Mouse (Mus musculus): Measurements from ENCODE around the gene Pitpnm2.

Pitpnm2 gene

GRCm38 (mm10) chr5:124180500-124181167 lies 68.9 kb downstream of the Pitpnm2 start:
- DNase-seq (ENCODE audit: low spot score): no peak

DNA sequence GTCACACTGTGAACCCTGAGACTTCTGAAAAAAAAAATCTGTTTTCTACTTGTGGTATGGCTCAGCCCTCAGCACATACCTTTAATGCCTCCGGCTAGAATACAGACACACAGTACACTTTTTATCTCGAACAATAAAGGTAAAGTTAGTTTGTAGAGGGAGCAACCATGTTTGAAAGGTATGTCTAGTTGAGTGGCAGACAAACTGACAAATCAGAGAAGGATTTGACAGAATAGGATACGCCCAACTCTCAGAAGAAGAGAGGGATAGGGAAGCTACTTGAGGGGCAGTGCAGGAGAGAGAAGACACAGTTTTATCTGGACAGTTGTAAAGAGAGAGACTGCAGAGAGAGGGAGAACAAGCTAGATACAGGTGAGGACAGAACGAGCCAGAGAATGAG lies 70.1 kb downstream of the Pitpnm2 start:
- DNase-seq (ENCODE audit: low spot score): no peak

DNA sequence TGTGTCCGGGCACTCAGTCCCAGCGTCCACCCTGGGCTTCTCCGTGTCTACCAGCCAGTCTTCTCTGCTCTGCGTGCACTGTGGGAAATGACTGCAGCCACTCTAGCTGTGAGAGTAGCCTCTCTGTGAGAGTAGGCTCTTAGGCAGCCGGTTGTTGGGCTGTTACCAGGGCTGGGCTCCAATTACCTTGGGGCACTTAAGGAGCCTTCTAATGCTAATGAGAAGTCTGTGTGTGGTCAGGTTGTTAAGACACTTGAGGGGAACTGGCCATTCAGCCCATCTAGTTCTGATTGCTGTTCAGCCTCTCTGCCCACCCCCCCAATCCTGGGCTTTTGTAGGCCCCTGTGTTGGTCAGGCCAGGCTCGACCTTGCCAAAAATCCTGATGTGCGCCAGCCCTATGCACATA lies 72.8 kb downstream of the Pitpnm2 start:
- no peak for DNase-seq (ENCODE audit: low spot score)

- no peak for DNase-seq (ENCODE audit: low spot score)
Observed at GRCm38 (mm10) chr5:124175138-124175537, 74.4 kb downstream of the Pitpnm2 start.

GRCm38 (mm10) chr5:124173012-124173985 lies 76.3 kb downstream of the Pitpnm2 start:
- no peak for DNase-seq (ENCODE audit: low spot score)

DNA sequence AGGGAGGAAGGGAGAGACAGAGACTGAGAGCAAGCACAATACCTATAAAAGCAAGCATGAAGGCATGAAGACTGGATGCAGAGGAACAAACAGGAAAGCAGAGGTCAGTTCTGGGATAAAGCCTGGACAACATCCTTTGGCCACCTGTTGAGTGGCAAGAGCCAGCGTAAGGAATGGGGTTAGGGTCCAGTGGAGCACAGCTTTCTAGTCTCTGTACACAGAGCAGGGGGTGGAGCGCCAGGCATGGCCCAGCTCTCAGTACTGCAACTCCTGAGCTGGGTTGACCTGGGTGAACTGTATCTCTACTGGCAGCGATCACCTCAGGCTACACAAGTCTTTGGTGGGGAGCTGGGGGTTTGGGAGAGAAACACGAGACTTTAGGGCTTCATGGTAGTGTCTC lies 77.3 kb downstream of the Pitpnm2 start:
- DNase-seq (ENCODE audit: low spot score): no peak

DNA sequence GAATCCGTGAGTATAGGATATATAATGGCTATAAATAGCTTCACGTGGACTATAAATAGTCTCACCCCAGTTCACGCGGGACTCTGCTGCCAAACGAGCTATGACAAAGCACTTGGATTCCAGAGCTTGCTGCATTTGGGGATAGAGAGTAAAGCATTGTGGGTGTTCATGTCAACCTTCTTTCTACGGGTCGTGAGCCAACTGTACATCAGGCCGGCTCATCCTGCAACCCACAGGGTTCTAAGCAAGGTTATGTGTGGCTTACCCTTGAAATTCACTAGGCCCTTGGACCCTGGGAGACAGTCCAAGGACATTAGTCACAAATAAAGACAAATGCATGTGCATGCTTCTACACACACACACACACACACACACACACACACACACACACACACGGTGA lies 77.8 kb downstream of the Pitpnm2 start:
- no peak for DNase-seq (ENCODE audit: low spot score)

GRCm38 (mm10) chr5:124169224-124169621 lies 80.3 kb downstream of the Pitpnm2 start:
- no peak for DNase-seq (ENCODE audit: low spot score)

- DNase-seq (ENCODE audit: low spot score): no peak
Observed at GRCm38 (mm10) chr5:124168428-124169223, 80.9 kb downstream of the Pitpnm2 start.

DNA sequence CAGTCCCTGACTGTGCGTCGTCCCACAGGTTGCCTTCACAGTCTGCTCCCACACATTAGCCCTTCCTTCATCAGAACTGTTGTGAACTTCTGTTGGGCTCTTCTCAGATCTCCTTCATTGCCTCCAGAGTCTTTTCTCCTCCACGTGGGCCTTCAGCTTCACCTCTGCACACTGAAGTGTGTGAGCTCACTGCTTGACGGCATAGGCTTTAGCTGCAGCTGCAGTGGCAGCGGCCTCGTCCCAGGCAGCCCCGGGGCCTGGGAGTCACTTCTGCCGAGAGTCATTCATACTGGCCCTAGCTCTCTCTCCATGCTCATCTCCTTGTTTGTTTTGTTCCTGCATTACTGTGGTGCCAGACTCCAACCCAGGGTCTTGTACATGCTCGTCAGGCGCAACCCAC lies 81.9 kb downstream of the Pitpnm2 start:
- DNase-seq (ENCODE audit: low spot score): no peak

DNA sequence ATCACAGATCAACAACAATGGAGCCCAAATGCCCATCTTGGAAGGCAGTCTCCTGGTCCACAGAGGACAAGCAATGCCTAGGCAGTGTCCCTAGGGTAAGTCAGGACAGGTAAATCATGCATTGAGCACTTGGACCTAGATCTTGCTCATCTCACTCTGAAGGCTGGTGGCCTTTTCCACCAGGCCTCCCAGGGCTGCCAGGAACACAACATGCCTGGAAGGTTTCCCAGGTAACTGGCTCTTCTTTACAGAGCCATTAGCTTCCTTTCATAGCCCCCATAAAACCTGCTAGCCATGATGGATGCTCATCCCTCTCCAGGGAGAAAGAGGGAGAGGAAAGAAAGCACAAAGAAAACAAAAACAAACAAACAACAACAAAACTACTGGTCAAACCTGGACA lies 82.8 kb downstream of the Pitpnm2 start:
- DNase-seq (ENCODE audit: low spot score): no peak

- DNase-seq (ENCODE audit: low spot score): peak; percentile 35
Observed at GRCm38 (mm10) chr5:124165622-124166570, 83.7 kb downstream of the Pitpnm2 start.

DNA sequence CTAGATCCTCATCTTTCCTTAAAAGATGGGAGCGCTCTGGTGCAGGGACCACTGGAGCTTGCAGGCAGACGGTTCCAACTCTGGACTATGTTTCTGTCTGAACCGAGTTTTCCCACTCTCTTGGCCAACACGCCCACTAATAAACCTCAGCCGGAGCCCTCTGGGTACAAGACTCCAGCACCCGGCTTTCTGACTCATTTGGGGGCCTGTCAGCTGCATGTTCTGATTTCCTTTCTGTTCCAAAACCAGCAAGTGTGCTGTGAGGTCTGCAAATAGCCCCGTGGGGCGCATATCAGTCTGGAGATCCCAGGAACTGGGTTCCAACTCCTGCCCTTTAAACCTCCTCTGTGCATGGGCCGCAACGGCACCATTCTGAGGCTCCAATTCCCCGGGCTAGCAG lies 86.1 kb downstream of the Pitpnm2 start:
- DNase-seq (ENCODE audit: low spot score): no peak

DNA sequence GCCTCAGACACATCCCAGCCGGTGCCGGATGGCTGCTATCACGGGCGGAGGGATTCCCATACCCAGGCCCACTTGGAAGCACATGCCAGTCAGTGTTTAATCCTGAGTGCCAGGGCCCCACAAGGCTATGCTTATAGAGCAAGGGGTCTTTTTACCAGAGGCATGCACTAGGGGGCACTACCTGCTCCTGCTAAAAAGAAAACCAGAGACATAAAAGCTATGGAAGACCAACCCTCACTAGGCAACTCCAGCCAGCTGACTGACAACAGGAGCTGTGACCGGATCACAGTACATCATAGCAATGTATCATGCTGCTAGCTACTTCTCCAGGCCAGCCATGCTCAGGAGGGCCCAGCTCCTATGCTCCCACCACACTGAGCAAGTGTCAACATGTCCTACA lies 87.0 kb downstream of the Pitpnm2 start:
- DNase-seq (ENCODE audit: low spot score): peak; percentile 70

DNA sequence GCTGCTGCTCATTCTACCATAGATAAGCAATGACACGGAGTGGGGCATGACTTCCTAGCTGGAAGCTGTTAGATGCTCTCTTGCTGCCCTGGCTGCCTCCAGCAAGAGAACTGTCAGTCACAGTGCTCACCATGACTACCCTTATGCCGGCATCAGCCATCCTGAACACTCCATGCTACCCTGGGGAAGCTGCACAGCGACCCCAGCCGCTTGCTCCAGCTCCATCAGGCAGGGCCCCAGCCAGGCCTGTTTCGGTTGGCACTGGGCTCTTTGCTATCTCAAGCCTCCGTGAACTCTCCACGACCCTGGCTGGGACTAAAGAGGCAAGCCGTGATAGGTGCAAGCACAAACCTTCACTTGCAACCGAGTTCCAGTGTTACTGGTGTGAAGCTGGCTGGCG lies 87.7 kb downstream of the Pitpnm2 start:
- DNase-seq (ENCODE audit: low spot score): no peak

DNA sequence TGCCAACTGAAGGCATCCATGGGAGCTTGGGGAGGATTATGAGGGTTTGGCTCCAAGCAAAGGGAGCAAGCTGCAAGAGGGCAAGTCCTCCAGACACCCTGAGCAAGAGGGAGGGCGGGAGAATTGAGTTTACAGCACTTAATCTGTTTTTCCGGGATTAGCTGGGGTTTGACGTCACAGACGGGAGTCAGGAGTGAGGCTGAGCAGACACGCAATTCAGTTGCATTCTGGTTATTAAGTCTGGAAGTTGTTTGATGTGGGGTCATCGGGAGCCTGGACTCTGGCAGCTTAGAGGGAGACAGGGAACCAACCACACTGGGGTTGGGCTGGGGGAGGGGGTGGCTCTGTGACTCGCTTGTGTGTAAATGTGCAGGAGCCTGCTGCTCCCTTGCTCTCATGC lies 90.1 kb downstream of the Pitpnm2 start:
- no peak for DNase-seq (ENCODE audit: low spot score)

GRCm38 (mm10) chr5:124158305-124158704 lies 91.3 kb downstream of the Pitpnm2 start:
- DNase-seq (ENCODE audit: low spot score): no peak

- no peak for DNase-seq (ENCODE audit: low spot score)
Observed at GRCm38 (mm10) chr5:124155943-124156342, 93.6 kb downstream of the Pitpnm2 start.

- DNase-seq (ENCODE audit: low spot score): no peak
Observed at GRCm38 (mm10) chr5:124152734-124153133, 96.8 kb downstream of the Pitpnm2 start.

- no peak for DNase-seq (ENCODE audit: low spot score)
Observed at GRCm38 (mm10) chr5:124150895-124151294, 98.7 kb downstream of the Pitpnm2 start.

DNA sequence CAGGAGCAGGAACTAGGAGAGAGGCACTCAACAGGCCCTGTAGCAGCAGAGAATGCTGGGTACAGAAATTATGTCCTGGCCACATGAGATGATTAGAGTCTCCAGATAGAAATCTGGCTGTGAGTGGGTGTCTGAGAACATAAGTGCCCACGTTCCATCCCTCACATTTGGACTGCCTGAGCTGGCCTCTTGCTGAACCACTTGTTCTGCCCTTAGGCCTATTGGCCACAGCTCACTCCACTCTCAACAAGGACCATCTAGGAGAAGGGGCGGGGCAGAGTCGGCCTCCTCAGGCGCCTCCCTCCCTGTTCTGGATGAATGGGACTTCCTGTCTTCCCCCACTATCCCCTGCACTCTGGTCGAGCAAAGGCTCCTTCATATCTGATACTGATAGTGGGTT lies 100.5 kb downstream of the Pitpnm2 start:
- no peak for DNase-seq (ENCODE audit: low spot score)
